Mouse (Mus musculus): ENCODE data around the gene Catsperd. TPM values are rescaled to one million over a fixed set of nuclear protein-coding genes. Genes with fewer than 3 reads are reported as not detected.
"Not testable (repeated sequence)": the region's sequence is repeated elsewhere in the genome, so short reads cannot be mapped to it uniquely, and the experiment has no call there.

Gene Catsperd
- polyA plus RNA-seq, 1 experiment from 2014 or later = 0.40 TPM

- Histone ChIP-seq H3K27ac (replicated peaks) (no peak overlapping the region), H3K9ac (no peak overlapping the region), H3K4me1 (peaks cover 6% of the 10 kb centered on the region), H3K27me3 (replicated peaks) (no peaks in the 10 kb centered on the region), H3K9me3 (no peaks in the 10 kb centered on the region), H3K36me3 (peaks cover 93% of the 10 kb centered on the region), H3K4me2 (no peak overlapping the region), H3K4me3 (no peak overlapping the region)
- ATAC-seq (ENCODE audit: extremely low read depth, insufficient number of reproducible peaks, low FRiP score, low TSS enrichment) = no peak
- WGBS = 91% methylated on average over 28 of the region's 28 CpGs
Observed at GRCm38 (mm10) chr17:56603186-56604069, 24.5 kb upstream of the Catsperd start.

DNA sequence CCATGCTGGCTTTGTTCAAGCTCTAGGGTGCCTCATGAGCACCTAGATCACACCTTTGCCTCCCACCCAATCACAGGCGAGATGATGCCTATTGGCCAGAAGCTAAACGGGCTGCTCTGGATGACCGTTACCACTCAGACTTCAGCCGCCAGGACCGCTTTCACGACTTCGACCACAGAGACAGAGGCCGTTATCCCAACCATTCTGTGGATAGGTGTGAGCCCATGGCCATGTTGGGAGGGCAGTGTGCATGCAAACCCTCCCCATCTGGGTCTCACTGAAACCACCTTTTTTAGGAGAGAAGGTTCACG lies 23.9 kb upstream of the Catsperd start:
- Histone ChIP-seq H3K4me2 (no peak overlapping the region), H3K27me3 (replicated peaks) (no peaks in the 10 kb centered on the region), H3K27ac (replicated peaks) (no peak overlapping the region), H3K4me3 (no peak overlapping the region), H3K9ac (no peak overlapping the region), H3K9me3 (no peaks in the 10 kb centered on the region), H3K36me3 (peaks cover 93% of the 10 kb centered on the region), H3K4me1 (peaks cover 11% of the 10 kb centered on the region)
- WGBS = 86% methylated on average over 9 of the region's 9 CpGs
- ATAC-seq (ENCODE audit: extremely low read depth, insufficient number of reproducible peaks, low FRiP score, low TSS enrichment) = no peak

DNA sequence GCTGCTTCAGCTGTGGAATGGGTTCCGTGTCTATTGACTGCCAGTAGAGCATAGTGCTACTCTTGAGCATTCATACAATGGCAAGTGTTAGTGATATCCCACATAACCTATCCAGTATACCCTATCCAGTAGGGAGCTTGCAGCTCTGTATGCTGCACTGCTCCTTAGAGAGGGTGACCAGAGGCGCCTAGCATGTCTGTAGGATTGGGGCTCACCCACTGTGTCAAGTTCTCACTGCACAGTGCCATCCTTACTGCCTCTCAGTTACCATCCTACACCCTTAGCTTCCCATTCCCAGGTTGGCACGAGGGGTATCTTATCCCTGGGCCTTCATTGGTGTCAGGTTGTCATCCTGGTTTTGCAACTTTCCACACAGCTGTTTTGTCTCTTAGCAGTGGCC lies 23.5 kb upstream of the Catsperd start:
- Histone ChIP-seq H3K9ac (no peak overlapping the region), H3K36me3 (peaks cover 89% of the 10 kb centered on the region), H3K4me3 (no peak overlapping the region), H3K4me2 (no peak overlapping the region), H3K27ac (replicated peaks) (no peak overlapping the region), H3K9me3 (no peaks in the 10 kb centered on the region), H3K27me3 (replicated peaks) (no peaks in the 10 kb centered on the region), H3K4me1 (peaks cover 11% of the 10 kb centered on the region)
- WGBS = 96% methylated on average over 3 of the region's 3 CpGs
- ATAC-seq (ENCODE audit: extremely low read depth, insufficient number of reproducible peaks, low FRiP score, low TSS enrichment) = no peak

DNA sequence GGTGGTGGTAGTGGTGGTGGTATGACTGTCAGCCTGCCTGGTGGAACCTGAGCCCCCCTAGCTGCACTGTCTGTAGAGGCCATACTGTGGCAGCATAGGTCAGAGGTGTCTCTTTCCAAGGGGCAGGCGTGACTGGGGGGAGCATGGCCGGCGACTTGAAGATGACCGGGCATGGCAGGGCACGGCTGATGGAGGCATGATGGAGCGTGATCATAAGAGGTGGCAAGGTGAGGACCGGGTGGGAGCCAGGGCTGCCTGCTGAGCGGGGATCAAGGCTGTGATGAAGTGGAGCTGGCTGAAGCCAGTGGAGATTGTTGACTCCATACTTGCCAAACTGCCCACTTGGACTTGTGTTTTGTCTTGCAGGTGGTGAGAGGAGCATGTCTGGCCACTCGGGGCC lies 22.5 kb upstream of the Catsperd start:
- H3K36me3 ChIP-seq = peaks cover 79% of the 10 kb centered on the region
- H3K4me3 ChIP-seq = no peak overlapping the region
- H3K27me3 ChIP-seq (replicated peaks) = no peaks in the 10 kb centered on the region
- peaks cover 16% of the 10 kb centered on the region for H3K4me1 ChIP-seq
- no peak for ATAC-seq (ENCODE audit: extremely low read depth, insufficient number of reproducible peaks, low FRiP score, low TSS enrichment)
- no peaks in the 10 kb centered on the region for H3K9me3 ChIP-seq
- no peak overlapping the region for H3K9ac ChIP-seq
- H3K4me2 ChIP-seq = no peak overlapping the region
- 87% methylated on average over 9 of the region's 9 CpGs for WGBS
- H3K27ac ChIP-seq (replicated peaks) = no peak overlapping the region

- no peak overlapping the region for H3K4me3 ChIP-seq
Observed at GRCm38 (mm10) chr17:56607521-56608062, 20.4 kb upstream of the Catsperd start.

GRCm38 (mm10) chr17:56608699-56609098 lies 19.2 kb upstream of the Catsperd start:
- Histone ChIP-seq H3K4me1 (peaks cover 34% of the 10 kb centered on the region), H3K27ac (replicated peaks) (peak overlapping the region; percentile 82; the same call in 1 of the 2 replicates), H3K9me3 (no peaks in the 10 kb centered on the region), H3K36me3 (peaks cover 46% of the 10 kb centered on the region), H3K27me3 (replicated peaks) (no peaks in the 10 kb centered on the region), H3K4me3 (peak overlapping the region; percentile 64), H3K9ac (peak overlapping the region; percentile 85), H3K4me2 (peak overlapping the region; percentile 78)
- no peak for ATAC-seq (ENCODE audit: extremely low read depth, insufficient number of reproducible peaks, low FRiP score, low TSS enrichment)
- 50% methylated on average over 5 of the region's 5 CpGs for WGBS

More at GRCm38 (mm10) chr17:56607521-56608062, 20.4 kb upstream of the Catsperd start:
- Histone ChIP-seq H3K27ac (replicated peaks) (no peak overlapping the region), H3K9me3 (no peaks in the 10 kb centered on the region), H3K4me1 (peaks cover 29% of the 10 kb centered on the region), H3K36me3 (peaks cover 57% of the 10 kb centered on the region), H3K9ac (peak overlapping the region; percentile 85; the same call in 1 of the 2 replicates), H3K27me3 (replicated peaks) (no peaks in the 10 kb centered on the region), H3K4me2 (no peak overlapping the region)
- WGBS = 78% methylated on average over 3 of the region's 3 CpGs
- ATAC-seq (ENCODE audit: extremely low read depth, insufficient number of reproducible peaks, low FRiP score, low TSS enrichment) = no peak

DNA sequence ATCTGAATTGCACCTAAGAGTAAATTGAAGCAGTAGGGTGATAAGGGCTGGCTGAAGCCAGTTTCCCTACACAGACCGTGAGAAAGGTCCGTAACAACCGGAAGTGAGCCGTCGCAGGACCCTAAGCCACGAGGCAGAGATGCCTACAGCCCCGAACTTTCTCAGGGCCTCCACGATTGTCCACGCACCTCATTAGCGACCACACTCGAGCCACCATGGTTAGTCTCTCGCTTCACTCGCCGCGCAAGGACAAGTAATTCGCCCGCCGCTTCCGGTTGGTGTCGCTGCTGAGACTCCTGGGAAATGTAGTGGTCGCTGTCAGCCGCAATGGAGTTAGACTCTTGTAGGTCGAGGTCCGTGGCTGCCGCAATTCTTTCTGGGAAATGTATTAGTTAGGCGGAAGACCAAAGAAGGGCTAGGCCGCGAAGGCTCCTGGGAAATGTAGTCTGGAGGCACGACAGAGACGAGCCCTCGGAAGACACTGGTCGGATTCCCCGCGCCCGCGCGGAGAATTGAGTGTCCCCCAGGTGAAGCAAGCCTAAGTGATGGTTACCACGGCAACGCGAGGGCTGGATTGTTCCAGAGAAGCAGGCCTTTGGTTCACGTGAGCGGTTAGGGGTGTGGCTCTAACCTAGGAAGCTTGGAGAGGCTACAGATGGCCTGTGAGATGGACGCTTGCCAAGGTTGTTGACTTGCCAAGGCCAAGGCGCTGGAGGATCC lies 18.3 kb upstream of the Catsperd start, which contains the start of gene 2410015M20Rik:
Gene 2410015M20Rik, minus strand, starts transcription at position 320 of the 720 bp plus-strand sequence.
- peak within 1 kb of the TSS; percentile 78 for H3K4me2 ChIP-seq
- peak within 1 kb of the TSS; percentile 85 for H3K9ac ChIP-seq
- H3K4me3 ChIP-seq = peak within 1 kb of the TSS; percentile 64
- peaks cover 43% of the 10 kb centered on the region for H3K36me3 ChIP-seq
- H3K27ac ChIP-seq (replicated peaks) = peak within 1 kb of the TSS; percentile 82
- under 1% methylated on average over 44 of the region's 44 CpGs for WGBS
- ATAC-seq (ENCODE audit: extremely low read depth, insufficient number of reproducible peaks, low FRiP score, low TSS enrichment) = peak; percentile 76
- no peaks in the 10 kb centered on the region for H3K27me3 ChIP-seq (replicated peaks)
- no peaks in the 10 kb centered on the region for H3K9me3 ChIP-seq
- H3K4me1 ChIP-seq = peaks cover 39% of the 10 kb centered on the region

- H3K4me3 ChIP-seq = no peak overlapping the region
Observed at GRCm38 (mm10) chr17:56611323-56611722, 16.6 kb upstream of the Catsperd start.

DNA sequence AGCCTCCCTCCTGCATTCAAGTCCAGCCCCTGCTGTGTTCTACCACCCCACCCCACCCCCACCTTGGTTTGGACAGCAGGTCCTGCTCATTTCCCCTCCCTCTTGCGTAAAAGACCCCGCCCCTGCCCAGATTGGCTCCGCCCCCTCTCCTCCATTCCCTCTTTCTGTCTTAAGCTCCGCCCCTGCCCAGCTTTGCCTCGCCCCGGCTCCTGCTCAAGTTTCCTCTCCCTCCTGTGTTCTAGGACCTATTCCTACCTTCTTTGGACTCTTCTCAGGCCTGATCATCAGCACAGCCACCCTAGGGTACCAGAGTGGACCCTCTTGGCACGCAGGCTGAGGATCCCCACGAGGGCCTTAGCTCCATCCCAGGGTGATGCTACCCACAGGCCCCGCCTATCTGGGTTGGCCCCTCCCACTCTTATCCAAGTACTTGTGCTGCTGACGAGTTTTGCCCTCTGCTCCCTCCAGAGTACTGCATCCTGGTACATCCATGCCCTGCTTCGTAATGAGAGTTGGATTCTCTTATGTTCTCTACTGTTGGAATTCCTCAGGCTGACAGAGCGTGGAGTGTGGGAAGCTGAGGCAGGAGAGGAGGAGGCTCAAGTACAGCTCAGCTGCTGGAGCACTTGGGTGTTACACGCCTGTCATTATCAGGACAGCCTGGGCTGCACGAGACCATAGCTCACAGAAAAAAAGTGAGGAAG lies 15.9 kb upstream of the Catsperd start:
- peaks cover 43% of the 10 kb centered on the region for H3K36me3 ChIP-seq
- H3K27me3 ChIP-seq (replicated peaks) = no peaks in the 10 kb centered on the region
- H3K27ac ChIP-seq (replicated peaks) = no peak overlapping the region
- no peaks in the 10 kb centered on the region for H3K9me3 ChIP-seq
- WGBS = 15% methylated on average over 14 of the region's 14 CpGs
- peak overlapping the region; percentile 29 for H3K4me3 ChIP-seq
- peak overlapping the region; percentile 39 for H3K4me2 ChIP-seq
- H3K9ac ChIP-seq = peak overlapping the region; percentile 45
- H3K4me1 ChIP-seq = peaks cover 49% of the 10 kb centered on the region
- ATAC-seq (ENCODE audit: extremely low read depth, insufficient number of reproducible peaks, low FRiP score, low TSS enrichment) = 0 out of 2 replicates have a peak, but pooled peaks have one; percentile 8

More at GRCm38 (mm10) chr17:56611323-56611722, 16.6 kb upstream of the Catsperd start:
- no peaks in the 10 kb centered on the region for H3K27me3 ChIP-seq (replicated peaks)
- H3K4me2 ChIP-seq = 0 out of 2 replicates have a peak overlapping the region, but pooled peaks have one; percentile 39
- peaks cover 43% of the 10 kb centered on the region for H3K36me3 ChIP-seq
- no peak overlapping the region for H3K27ac ChIP-seq (replicated peaks)
- H3K9me3 ChIP-seq = no peaks in the 10 kb centered on the region
- H3K4me1 ChIP-seq = peaks cover 49% of the 10 kb centered on the region
- H3K9ac ChIP-seq = no peak overlapping the region
- ATAC-seq (ENCODE audit: extremely low read depth, insufficient number of reproducible peaks, low FRiP score, low TSS enrichment) = no peak
- 69% methylated on average over 2 of the region's 2 CpGs for WGBS

GRCm38 (mm10) chr17:56612565-56612939 lies 15.4 kb upstream of the Catsperd start:
- H3K27me3 ChIP-seq (replicated peaks); H3K9ac ChIP-seq; ATAC-seq (ENCODE audit: extremely low read depth, insufficient number of reproducible peaks, low FRiP score, low TSS enrichment); H3K27ac ChIP-seq (replicated peaks); H3K9me3 ChIP-seq: not testable (repeated sequence)
- peaks cover 43% of the 10 kb centered on the region for H3K36me3 ChIP-seq
- WGBS = 69% methylated on average over 10 of the region's 10 CpGs
- H3K4me2 ChIP-seq = peak overlapping the region; percentile 39; the same call in 1 of the 2 replicates
- H3K4me1 ChIP-seq = peaks cover 49% of the 10 kb centered on the region
- peak overlapping the region; percentile 29; the same call in 1 of the 2 replicates for H3K4me3 ChIP-seq
